Mouse (Mus musculus) kidney, postnatal 4 days (tissue): Measurements from ENCODE around the gene Krtap9-3.

ENCODE experiments used
- DNase-seq, 2 experiments: peaks; one replicate each; pipeline ENCODE4 v3.0.0; 2021; ENCODE audit warnings: mixed read lengths in 2 of 2

Krtap9-3 gene

GRCm38 (mm10) chr11:99562580-99562979, 35.3 kb downstream of the Krtap9-3 start:
- no peak for DNase-seq

DNA sequence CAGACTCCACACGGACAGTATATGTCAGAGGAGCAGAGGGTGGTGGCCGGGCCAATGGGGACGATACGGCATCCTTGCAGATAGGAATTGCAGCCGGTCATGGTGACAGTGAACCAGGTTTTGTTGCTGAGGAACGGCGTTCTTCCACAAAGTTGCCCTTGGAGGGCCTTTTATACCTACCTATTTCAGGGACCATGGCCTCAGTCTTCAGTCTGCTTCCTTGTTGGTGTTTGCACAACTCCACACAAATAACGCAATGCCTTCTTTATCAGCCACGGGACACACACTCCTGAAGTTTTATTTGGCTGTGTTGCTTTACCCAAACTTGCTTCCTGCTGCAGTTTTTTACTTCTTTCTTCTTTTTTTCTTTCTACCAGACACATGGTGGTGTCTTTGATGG, 38.5 kb downstream of the Krtap9-3 start, which contains the start of gene Gm11939:
Gm11939 (minus strand) TSS at position 101 of the 400 bp plus-strand sequence.
- DNase-seq: no peak

- DNase-seq: no peak
Observed at GRCm38 (mm10) chr11:99557976-99558745, 39.7 kb downstream of the Krtap9-3 start.

DNA sequence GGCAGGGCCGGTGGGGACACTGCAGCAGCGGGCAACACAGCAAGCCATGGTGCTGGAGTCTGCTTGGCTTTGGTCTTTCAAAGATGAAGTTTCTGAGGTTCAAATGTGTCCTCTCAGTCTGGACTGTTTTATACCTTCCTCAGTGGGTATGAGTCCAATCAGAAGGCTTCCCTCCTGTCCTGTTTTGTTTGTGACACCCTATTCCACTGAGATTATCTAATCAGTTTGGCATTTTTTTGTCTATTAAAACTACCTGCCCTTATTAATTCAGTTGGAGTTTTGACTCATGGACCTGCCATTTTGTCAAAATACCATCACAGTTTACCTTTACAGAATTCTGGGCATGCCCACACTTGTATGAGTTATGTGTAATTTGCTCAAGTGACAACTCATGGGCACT, 41.2 kb downstream of the Krtap9-3 start, which contains the start of gene Krtap3-2:
Krtap3-2 (minus strand) TSS at position 101 of the 400 bp plus-strand sequence.
- no peak for DNase-seq

GRCm38 (mm10) chr11:99556195-99556594, 41.7 kb downstream of the Krtap9-3 start:
- DNase-seq: no peak

DNA sequence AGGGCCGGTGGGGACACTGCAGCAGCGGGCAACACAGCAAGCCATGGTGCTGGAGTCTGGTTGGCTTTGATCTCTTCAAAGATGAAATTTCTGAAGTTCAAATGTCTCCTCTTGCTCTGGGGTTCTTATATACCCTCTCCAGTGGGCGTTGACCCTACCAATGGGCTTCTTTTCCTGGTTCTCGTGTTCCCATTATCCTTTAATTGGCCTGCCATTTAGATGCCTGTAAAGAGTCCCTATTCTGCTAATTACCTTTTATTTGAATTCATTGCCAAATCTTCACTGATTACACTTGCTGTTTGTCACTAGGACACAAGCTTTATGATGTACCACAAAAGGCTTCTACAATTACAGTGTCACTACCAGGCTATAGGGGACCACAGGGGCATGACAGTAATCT, 47.1 kb downstream of the Krtap9-3 start, which contains the start of gene Krtap3-3:
Krtap3-3 (minus strand) TSS at position 101 of the 400 bp plus-strand sequence.
- no peak for DNase-seq

GRCm38 (mm10) chr11:99547892-99548291, 50.0 kb downstream of the Krtap9-3 start:
- DNase-seq: no peak
